1 mouse cellular context compared by ENCODE assay signal in genomic region chr9:108460319-108461178, GRCm38 (mm10).
TF ChIP-seq lines count a peak whose summit lies in the region.

Ccdc71 (plus strand) TSS chr9:108460527.

TF ChIP-seq in CH12.LX, 34 proteins besides CTCF, POLR2A, EP300 and RAD21 (continued from another document):
- peak; percentile 49; the same call in 1 of the 2 replicates for TF ChIP-seq ZMIZ1 (IDR thresholded peaks at IDR 0.05; ENCODE audit: low read depth, low read length)
- TF ChIP-seq BHLHE40 (IDR thresholded peaks at IDR 0.05; ENCODE audit: low read depth, low read length): no peak
- peak; percentile 93 for TF ChIP-seq ELF1 (IDR thresholded peaks at IDR 0.05; ENCODE audit: low read depth, low read length)
- TF ChIP-seq NRF1 (IDR thresholded peaks at IDR 0.05; ENCODE audit: low read depth, low read length): peak; percentile 68
- no peak for TF ChIP-seq CHD1 (IDR thresholded peaks at IDR 0.05; ENCODE audit: low read depth, low read length)
- peak; percentile 19; the same call in 1 of the 2 replicates for TF ChIP-seq ZKSCAN1 (IDR thresholded peaks at IDR 0.05; ENCODE audit: borderline replicate concordance, low read depth, low read length)
- peak; percentile 60; the same call in 1 of the 2 replicates for TF ChIP-seq TCF12 (IDR thresholded peaks at IDR 0.05; ENCODE audit: low read depth, low read length)
- no peak for TF ChIP-seq UBTF (IDR thresholded peaks at IDR 0.05; ENCODE audit: low read depth, low read length)
- no peak for TF ChIP-seq USF2 (conservative IDR thresholded peaks at IDR 0.05; ENCODE audit: low read depth, low read length)
- peak; percentile 51; the same call in 1 of the 2 replicates for TF ChIP-seq MEF2A (IDR thresholded peaks at IDR 0.05; ENCODE audit: borderline replicate concordance, low read depth, low read length)
- TF ChIP-seq POLR2AphosphoS2 (IDR thresholded peaks at IDR 0.05; ENCODE audit: low read depth, low read length): no peak
- TF ChIP-seq HCFC1 (IDR thresholded peaks at IDR 0.05; ENCODE audit: low read depth, low read length): peak; percentile 94
- TF ChIP-seq ETS1 (conservative IDR thresholded peaks at IDR 0.05; ENCODE audit: low read depth, low read length): no peak
- peak; percentile 75 for TF ChIP-seq NELFE (IDR thresholded peaks at IDR 0.05; ENCODE audit: low read depth, low read length)
- no peak for TF ChIP-seq USF1 (IDR thresholded peaks at IDR 0.05; ENCODE audit: low read depth, low read length)
- TF ChIP-seq MAX (IDR thresholded peaks at IDR 0.05; ENCODE audit: low read length): peak; percentile 32; the same call in 1 of the 2 replicates
